Mouse (Mus musculus) heart, postnatal 0 days (tissue): ENCODE measurements around the gene Tenm3. TPM values are rescaled to one million over a fixed set of nuclear protein-coding genes. Genes with fewer than 3 reads are reported as not detected.

ENCODE experiments used
- ATAC-seq: fragments of 200-750 bp; cut with Nextera tagmentation; 2 replicates; pipeline ENCODE4 v1.8.0; 2017; ENCODE audit warnings: low read depth, moderate number of reproducible peaks, moderate library complexity; ENCODE audit not compliant: insufficient read depth
- DNase-seq: peaks from one replicate; pipeline ENCODE4 v3.0.0-alpha.2; 2016; ENCODE audit warnings: low spot score
- H3K27ac ChIP-seq: fragments of 300-500 bp; sonication (generic); 2 replicates; pipeline ENCODE4 v1.5.1; 2014; ENCODE audit warnings: low read depth, mild to moderate bottlenecking
- H3K27me3 ChIP-seq: fragments of 300-500 bp; sonication (generic); 2 replicates; pipeline ENCODE4 v1.6.1; 2014; ENCODE audit warnings: low read length, mixed read lengths; ENCODE audit not compliant: control insufficient read depth, insufficient read depth
- H3K36me3 ChIP-seq: fragments of 300-500 bp; sonication (generic); replicated peaks from 2 replicates; pipeline ENCODE4 v1.6.1; 2014; ENCODE audit warnings: low read length, mixed read lengths; ENCODE audit not compliant: control insufficient read depth, insufficient read depth
- H3K4me1 ChIP-seq: fragments of 300-500 bp; sonication (generic); 2 replicates; pipeline ENCODE4 v1.6.1; 2014; ENCODE audit warnings: antibody characterized with exemption; ENCODE audit not compliant: control insufficient read depth, insufficient read depth
- H3K4me2 ChIP-seq: fragments of 300-500 bp; sonication (generic); 2 replicates; pipeline ENCODE4 v1.6.1; 2014; ENCODE audit warnings: low read depth, mild to moderate bottlenecking, low read length, moderate library complexity
- H3K4me3 ChIP-seq: fragments of 300-500 bp; sonication (generic); 2 replicates; pipeline ENCODE4 v1.5.1; 2014; ENCODE audit warnings: low read depth, low read length
- H3K9ac ChIP-seq: fragments of 300-500 bp; sonication (generic); replicated peaks from 2 replicates; pipeline ENCODE4 v1.6.1; 2014; ENCODE audit warnings: low read depth, low read length, mixed read lengths
- H3K9me3 ChIP-seq: fragments of 300-500 bp; sonication (generic); replicated peaks from 2 replicates; pipeline ENCODE4 v1.6.1; 2016; ENCODE audit warnings: low read length; ENCODE audit not compliant: control insufficient read depth
- CTCF ChIP-seq: IDR thresholded peaks from 2 replicates; pipeline ENCODE4 v1.5.1; 2016; ENCODE audit warnings: antibody characterized with exemption, control low read depth, low read depth
- EP300 ChIP-seq: IDR thresholded peaks from 2 replicates; pipeline ENCODE4 v1.6.1; 2016; ENCODE audit warnings: antibody characterized with exemption, low read depth
- WGBS: fragments of 180-500 bp; shearing (Covaris S2); extraction: QIAGEN DNeasy Blood & Tissue Kit; methylation state at CpG from one replicate; pipeline ENCODE4 v1.1.7; 2014; 5-methylcytosine and 5-hydroxymethylcytosine counted together
- polyA plus RNA-seq: library from polyadenylated mRNA; unstranded; fragments of >200 nt; fragmentation: Nextera tagmentation; extraction: Ambion mirVana; gene quantifications from 2 replicates; pipeline ENCODE4 v1.2.1, GENCODE M21; 2015
- total RNA-seq: library from RNA; depleted of rRNA; stranded (reverse); fragments of >200 nt; gene quantifications from 2 replicates; pipeline ENCODE4 v1.2.3, GENCODE M21; 2014; ENCODE audit warnings: low replicate concordance

Tenm3 gene
- total and polyA plus RNA-seq, 2 experiments from 2014 or later = 1.6 to 17.2 TPM

- peaks cover 11% of the 10 kb centered on the region; the same call in 1 of the 2 replicates for H3K27me3 ChIP-seq
- peak overlapping the region; percentile 95 for H3K4me2 ChIP-seq
- H3K36me3 ChIP-seq = no peaks in the 10 kb centered on the region
- WGBS = under 1% methylated on average over 66 of the region's 86 CpGs
- no peaks in the 10 kb centered on the region for H3K4me1 ChIP-seq
- peak overlapping the region; percentile 75 for H3K4me3 ChIP-seq
- H3K9ac ChIP-seq = peak overlapping the region; percentile 46
- ATAC-seq (peak; percentile 96), DNase-seq (peak; percentile 68)
- peak overlapping the region; percentile 50; the same call in 1 of the 2 replicates for H3K27ac ChIP-seq
- no peaks in the 10 kb centered on the region for H3K9me3 ChIP-seq
- TF ChIP-seq EP300 = no peak
- no peak for TF ChIP-seq CTCF
Observed at GRCm38 (mm10) chr8:48554762-48555545, 288.8 kb downstream of the Tenm3 start.

- Histone ChIP-seq H3K4me3 (peak overlapping the region; percentile 75), H3K36me3 (no peaks in the 10 kb centered on the region), H3K27me3 (peaks cover 11% of the 10 kb centered on the region; the same call in 1 of the 2 replicates), H3K27ac (no peak overlapping the region), H3K4me1 (no peaks in the 10 kb centered on the region), H3K9me3 (no peaks in the 10 kb centered on the region), H3K4me2 (peak overlapping the region; percentile 95), H3K9ac (peak overlapping the region; percentile 33)
- 3% methylated on average over 9 of the region's 9 CpGs for WGBS
- ATAC-seq (no peak), DNase-seq (peak; percentile 19)
- no peak for TF ChIP-seq EP300
- no peak for TF ChIP-seq CTCF
Observed at GRCm38 (mm10) chr8:48553791-48554288, 289.9 kb downstream of the Tenm3 start.

- ATAC-seq = no peak
- Histone ChIP-seq H3K27ac (no peak overlapping the region), H3K27me3 (peaks cover 11% of the 10 kb centered on the region; the same call in 1 of the 2 replicates), H3K4me1 (no peaks in the 10 kb centered on the region), H3K9ac (no peak overlapping the region), H3K9me3 (no peaks in the 10 kb centered on the region), H3K4me2 (no peak overlapping the region), H3K4me3 (no peak overlapping the region), H3K36me3 (no peaks in the 10 kb centered on the region)
- DNase-seq = no peak
- WGBS = 87% methylated on average over 2 of the region's 2 CpGs
- no peak for TF ChIP-seq EP300
- TF ChIP-seq CTCF = no peak
Observed at GRCm38 (mm10) chr8:48552306-48552705, 291.4 kb downstream of the Tenm3 start.

GRCm38 (mm10) chr8:48551370-48551769 lies 292.4 kb downstream of the Tenm3 start:
- DNase-seq (no peak), ATAC-seq (no peak)
- Histone ChIP-seq H3K4me1 (no peaks in the 10 kb centered on the region), H3K4me3 (no peak overlapping the region), H3K27ac (no peak overlapping the region), H3K9me3 (no peaks in the 10 kb centered on the region), H3K9ac (no peak overlapping the region), H3K27me3 (0 out of 2 replicates have a peak, but pooled peaks cover 7% of the 10 kb centered on the region), H3K4me2 (no peak overlapping the region), H3K36me3 (no peaks in the 10 kb centered on the region)
- WGBS = 50% methylated on average over 5 of the region's 5 CpGs
- TF ChIP-seq EP300 (no peak), CTCF (no peak)

- no peak overlapping the region for H3K27ac ChIP-seq
- H3K36me3 ChIP-seq = no peaks in the 10 kb centered on the region
- DNase-seq (no peak), ATAC-seq (no peak)
- 82% methylated on average over 9 of the region's 9 CpGs for WGBS
- H3K4me3 ChIP-seq = no peak overlapping the region
- no peaks in the 10 kb centered on the region for H3K4me1 ChIP-seq
- no peak for TF ChIP-seq CTCF
- no peak for TF ChIP-seq EP300
- H3K27me3 ChIP-seq = no peaks in the 10 kb centered on the region
- no peak overlapping the region for H3K4me2 ChIP-seq
- H3K9ac ChIP-seq = no peak overlapping the region
- no peaks in the 10 kb centered on the region for H3K9me3 ChIP-seq
Observed at GRCm38 (mm10) chr8:48548908-48549307, 294.8 kb downstream of the Tenm3 start.
